Mouse (Mus musculus): ENCODE measurements around the gene Usp5.
A peak's percentile ranks its signal among the peaks of the same experiment; 100 is the strongest.

GRCm38 (mm10) chr6:124859725-124860124, 30.4 kb upstream of the Usp5 start:
- no peak for TF ChIP-seq EP300 (IDR thresholded peaks at IDR 0.05; ENCODE audit: insufficient read depth, low read depth, low read length)
- peak; percentile 93 for TF ChIP-seq CTCF (IDR thresholded peaks at IDR 0.05; ENCODE audit: low read depth, low read length)
